Mouse (Mus musculus) MEL (cell line): ENCODE results near the gene Cry1. TPM values are rescaled to one million over a fixed set of nuclear protein-coding genes. Genes with fewer than 3 reads are reported as not detected.

ENCODE experiments used
- DNase-seq: peaks from one replicate; pipeline ENCODE4 v3.0.0; 2011; ENCODE audit warnings: low read depth, low spot score
- H3K27ac ChIP-seq: 2 replicates; pipeline ENCODE4 v1.5.1; 2012; ENCODE audit warnings: low read depth, mild to moderate bottlenecking, control low read depth, low read length, moderate library complexity; ENCODE audit not compliant: control insufficient read depth
- H3K27me3 ChIP-seq, 2 experiments: fragments of 150-350 bp in 1 of 2; sonication (generic) in 1 of 2; 2 replicates each; pipeline ENCODE4 v1.6.1; 2012; ENCODE audit warnings: low read length in 2 of 2, mild to moderate bottlenecking in 2 of 2, improper control_type of control experiment in 1 of 2, moderate library complexity in 1 of 2; ENCODE audit not compliant: insufficient read depth in 2 of 2, control insufficient read depth in 1 of 2
- H3K36me3 ChIP-seq, 2 experiments: 2 replicates each; pipeline ENCODE4 v1.6.1; 2012 to 2014; ENCODE audit warnings: low read length in 2 of 2, improper control_type of control experiment in 1 of 2, inconsistent platforms in 1 of 2, mild to moderate bottlenecking in 1 of 2; ENCODE audit not compliant: insufficient read depth in 2 of 2, control insufficient read depth in 1 of 2
- H3K4me1 ChIP-seq, 2 experiments: fragments of 150-350 bp in 1 of 2; sonication (generic) in 1 of 2; 2 replicates each; pipeline ENCODE4 v1.6.1; 2012; ENCODE audit warnings: low read length in 2 of 2, improper control_type of control experiment in 1 of 2, mild to moderate bottlenecking in 1 of 2; ENCODE audit not compliant: insufficient read depth in 2 of 2, control insufficient read depth in 1 of 2
- H3K4me3 ChIP-seq, 2 experiments: fragments of 150-350 bp in 1 of 2; sonication (generic) in 1 of 2; 2 replicates each; pipeline ENCODE4 v1.5.1; 2012; ENCODE audit warnings: low read depth in 2 of 2, low read length in 2 of 2, mild to moderate bottlenecking in 2 of 2, moderate library complexity in 2 of 2, control low read depth in 1 of 2, improper control_type of control experiment in 1 of 2; ENCODE audit not compliant: control insufficient read depth in 1 of 2, insufficient read depth in 1 of 2
- H3K79me2 ChIP-seq: 2 replicates; pipeline ENCODE4 v1.6.1; 2012; ENCODE audit warnings: mild to moderate bottlenecking, low read length, moderate library complexity; ENCODE audit not compliant: control insufficient read depth, poor library complexity, insufficient read depth
- H3K9ac ChIP-seq: 2 replicates; pipeline ENCODE4 v1.6.1; 2012; ENCODE audit warnings: low read depth, mild to moderate bottlenecking, control low read depth, low read length, moderate library complexity; ENCODE audit not compliant: control insufficient read depth, poor library complexity, severe bottlenecking
- H3K9me3 ChIP-seq: fragments of 150-350 bp; sonication (generic); replicated peaks from 2 replicates; pipeline ENCODE4 v1.6.1; 2012; ENCODE audit warnings: mild to moderate bottlenecking, low read length, improper control_type of control experiment, moderate library complexity; ENCODE audit not compliant: insufficient read depth
- BHLHE40 ChIP-seq: IDR thresholded peaks from 2 replicates; pipeline ENCODE4 v1.6.1; 2012; ENCODE audit warnings: low read depth, mild to moderate bottlenecking, inconsistent platforms, low read length, improper control_type of control experiment, borderline replicate concordance
- CHD2 ChIP-seq: IDR thresholded peaks from 2 replicates; pipeline ENCODE4 v1.6.1; 2011; ENCODE audit warnings: low read length, improper control_type of control experiment
- CTCF ChIP-seq, 3 experiments: IDR thresholded peaks in 2 of 3; conservative IDR thresholded peaks in 1 of 3; 2 replicates each; pipeline ENCODE4 v1.5.1; 2011 to 2012; ENCODE audit warnings: low read length in 3 of 3, low read depth in 2 of 3, mild to moderate bottlenecking in 2 of 3, improper control_type of control experiment in 1 of 3, inconsistent platforms in 1 of 3, mixed read lengths in 1 of 3, moderate library complexity in 1 of 3; ENCODE audit not compliant: control insufficient read depth in 1 of 3, insufficient read depth in 1 of 3, poor library complexity in 1 of 3, severe bottlenecking in 1 of 3
- E2F4 ChIP-seq: IDR thresholded peaks from 2 replicates; pipeline ENCODE4 v1.6.1; 2011; ENCODE audit warnings: low read depth, low read length, improper control_type of control experiment, borderline replicate concordance
- EP300 ChIP-seq, 2 experiments: IDR thresholded peaks; 2 replicates each; pipeline ENCODE4 v1.6.1; 2011; ENCODE audit warnings: improper control_type of control experiment in 2 of 2, low read length in 2 of 2, low read depth in 1 of 2, mild to moderate bottlenecking in 1 of 2
- GABPA ChIP-seq: IDR thresholded peaks from 2 replicates; pipeline ENCODE4 v1.6.1; 2012; ENCODE audit warnings: low read depth, mild to moderate bottlenecking, inconsistent platforms, low read length, improper control_type of control experiment, moderate library complexity
- HCFC1 ChIP-seq: IDR thresholded peaks from 2 replicates; pipeline ENCODE4 v1.6.1; 2012; ENCODE audit warnings: low read depth, mild to moderate bottlenecking, inconsistent platforms, low read length, improper control_type of control experiment, moderate library complexity
- JUND ChIP-seq: IDR thresholded peaks from 2 replicates; pipeline ENCODE4 v1.6.1; 2011; ENCODE audit warnings: low read depth, mild to moderate bottlenecking, improper control_type of control experiment, low read length
- MYC ChIP-seq: IDR thresholded peaks from 2 replicates; pipeline ENCODE4 v1.6.1; 2011; ENCODE audit warnings: low read depth, mild to moderate bottlenecking, low read length, improper control_type of control experiment, moderate library complexity
- RAD21 ChIP-seq: IDR thresholded peaks from 2 replicates; pipeline ENCODE4 v1.6.1; 2011; ENCODE audit warnings: mild to moderate bottlenecking, low read depth, low read length, improper control_type of control experiment
- RCOR1 ChIP-seq: IDR thresholded peaks from 2 replicates; pipeline ENCODE4 v1.6.1; 2012; ENCODE audit warnings: low read depth, mild to moderate bottlenecking, inconsistent platforms, low read length, improper control_type of control experiment
- SIN3A ChIP-seq: IDR thresholded peaks from 2 replicates; pipeline ENCODE4 v1.6.1; 2012; ENCODE audit warnings: low read length, improper control_type of control experiment, inconsistent platforms
- SMC3 ChIP-seq: IDR thresholded peaks from 2 replicates; pipeline ENCODE4 v1.6.1; 2011; ENCODE audit warnings: low read depth, low read length, improper control_type of control experiment
- TBP ChIP-seq: IDR thresholded peaks from 2 replicates; pipeline ENCODE4 v1.8.0; 2011; ENCODE audit warnings: low read depth, low read length, improper control_type of control experiment
- TCF12 ChIP-seq: IDR thresholded peaks from 2 replicates; pipeline ENCODE4 v1.6.1; 2014; ENCODE audit warnings: low read depth, mild to moderate bottlenecking, inconsistent platforms, low read length, improper control_type of control experiment, moderate library complexity
- UBTF ChIP-seq: IDR thresholded peaks from 2 replicates; pipeline ENCODE4 v1.6.1; 2012; ENCODE audit warnings: low read depth, mild to moderate bottlenecking, inconsistent platforms, low read length, improper control_type of control experiment, moderate library complexity, borderline replicate concordance; ENCODE audit not compliant: insufficient read depth
- USF2 ChIP-seq, 2 experiments: IDR thresholded peaks; 2 replicates each; pipeline ENCODE4 v1.6.1; 2011 to 2012; ENCODE audit warnings: improper control_type of control experiment in 2 of 2, low read length in 2 of 2, borderline replicate concordance in 1 of 2, inconsistent platforms in 1 of 2, low read depth in 1 of 2, mild to moderate bottlenecking in 1 of 2; ENCODE audit not compliant: insufficient read depth in 1 of 2
- ZC3H11A ChIP-seq: IDR thresholded peaks from 2 replicates; pipeline ENCODE4 v1.6.1; 2012; ENCODE audit warnings: low read depth, mild to moderate bottlenecking, inconsistent platforms, low read length, improper control_type of control experiment
- ZKSCAN1 ChIP-seq: IDR thresholded peaks from 2 replicates; pipeline ENCODE4 v1.6.1; 2012; ENCODE audit warnings: low read depth, mild to moderate bottlenecking, inconsistent platforms, low read length, improper control_type of control experiment, moderate library complexity
- polyA plus RNA-seq, 2 experiments: library from polyadenylated mRNA; stranded (reverse) in 1 of 2; unstranded in 1 of 2; fragments of >175 nt in 1 of 2; fragments of >200 nt in 1 of 2; gene quantifications; 2 replicates each; pipeline versions ENCODE4 v1.2.1 to v1.2.4; 2012; ENCODE audit warnings: low replicate concordance in 2 of 2, low read depth in 1 of 2; ENCODE audit not compliant: insufficient read length in 2 of 2, insufficient read depth in 1 of 2, missing spikeins in 1 of 2
- total RNA-seq: library from RNA; depleted of rRNA; stranded (reverse); fragments of 300-350 nt; gene quantifications from 2 replicates; pipeline ENCODE4 v1.2.3, GENCODE M21; 2012; rRNA removed

Gene Cry1
- not detected in 2 replicates for total RNA-seq
- polyA plus RNA-seq = not detected

DNA sequence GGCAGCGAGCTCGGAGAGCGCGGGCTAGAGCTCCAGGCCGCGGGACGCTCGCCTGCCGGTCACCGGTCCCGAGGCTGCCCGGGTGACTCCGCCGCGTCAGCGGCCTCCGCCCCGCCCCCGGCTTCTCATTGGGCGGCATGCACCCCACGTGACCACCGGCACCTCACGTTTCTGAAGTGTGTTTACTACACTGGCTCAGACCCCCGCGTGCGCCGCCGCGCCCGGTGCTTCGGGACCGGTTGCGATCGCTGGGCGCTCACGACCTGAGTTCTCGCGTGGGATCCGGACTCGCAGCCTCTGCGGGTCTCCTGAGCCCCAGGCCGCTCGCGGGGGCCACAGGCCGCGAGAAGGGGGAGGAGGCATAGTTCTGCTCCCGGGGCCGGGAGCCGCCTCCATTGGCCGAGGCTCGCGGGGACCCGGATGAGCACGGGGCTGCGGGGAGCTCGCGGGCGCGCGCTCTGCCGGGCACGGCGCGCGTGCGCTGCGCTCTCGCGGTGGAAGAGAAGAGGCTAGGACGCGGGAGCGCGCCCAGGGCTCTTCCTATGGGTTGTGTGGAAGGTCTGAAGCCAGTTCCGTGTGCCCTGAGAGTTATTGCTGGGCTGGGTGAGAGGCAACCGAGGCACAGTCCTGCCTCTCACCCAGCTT lies at the start of gene Cry1:
TSS of gene Cry1 (minus strand) at position 101 of the 645 bp plus-strand sequence.
- Histone ChIP-seq H3K27me3 (no peaks in the 10 kb centered on the region; a peak in 1 of 4 replicates), H3K79me2 (no peaks in the 10 kb centered on the region), H3K27ac (no peak within 1 kb of the TSS), H3K9ac (no peak within 1 kb of the TSS), H3K4me1 (no peaks in the 10 kb centered on the region), H3K4me3 (no peak within 1 kb of the TSS), H3K9me3 (no peaks in the 10 kb centered on the region), H3K36me3 (no peaks in the 10 kb centered on the region)
- DNase-seq = no peak
- TF ChIP-seq JUND (no peak), GABPA (no peak), CHD2 (no peak), SIN3A (no peak), USF2 (IDR thresholded peaks at IDR 0.05; ENCODE audit: borderline replicate concordance in 1 of 2, insufficient read depth in 1 of 2, low read depth in 1 of 2, low read length in 2 of 2) (no peak), HCFC1 (no peak), RAD21 (no peak), BHLHE40 (no peak), RCOR1 (no peak), TCF12 (no peak)

GRCm38 (mm10) chr10:85221771-85222050 lies 36.8 kb upstream of the Cry1 start:
- H3K4me3 ChIP-seq = no peak overlapping the region
- no peak for TF ChIP-seq TBP
- no peak for TF ChIP-seq SIN3A
- TF ChIP-seq EP300 (IDR thresholded peaks at IDR 0.05; ENCODE audit: low read depth in 1 of 2, low read length in 2 of 2) = no peak
- DNase-seq = no peak
- no peaks in the 10 kb centered on the region for H3K79me2 ChIP-seq
- no peak overlapping the region for H3K27ac ChIP-seq
- no peaks in the 10 kb centered on the region for H3K9me3 ChIP-seq
- H3K36me3 ChIP-seq = no peaks in the 10 kb centered on the region
- no peak overlapping the region for H3K9ac ChIP-seq
- H3K27me3 ChIP-seq = no peaks in the 10 kb centered on the region
- no peaks in the 10 kb centered on the region for H3K4me1 ChIP-seq

GRCm38 (mm10) chr10:85220918-85221770 lies 36.3 kb upstream of the Cry1 start:
- Histone ChIP-seq H3K4me3 (no peak overlapping the region), H3K27me3 (no peaks in the 10 kb centered on the region), H3K79me2 (no peaks in the 10 kb centered on the region), H3K9ac (no peak overlapping the region), H3K36me3 (no peaks in the 10 kb centered on the region), H3K4me1 (no peaks in the 10 kb centered on the region), H3K27ac (no peak overlapping the region), H3K9me3 (no peaks in the 10 kb centered on the region)
- TF ChIP-seq RAD21 = peak; percentile 48
- TF ChIP-seq ZC3H11A = 0 out of 2 replicates have a peak, but pooled peaks have one; percentile 7
- TF ChIP-seq ZKSCAN1 = no peak
- TF ChIP-seq UBTF = no peak
- peak; percentile 54 to 70 (median 62) for TF ChIP-seq CTCF (IDR thresholded peaks at IDR 0.05 in 2 of 3, conservative IDR thresholded peaks at IDR 0.05 in 1 of 3; ENCODE audit: control insufficient read depth in 1 of 3, insufficient read depth in 1 of 3, low read depth in 2 of 3, low read length in 3 of 3, poor library complexity in 1 of 3, severe bottlenecking in 1 of 3)
- no peak for TF ChIP-seq E2F4
- TF ChIP-seq SMC3 = peak; percentile 33
- no peak for TF ChIP-seq MYC
- DNase-seq = peak; percentile 40
